Mouse (Mus musculus): ENCODE results near the gene Herpud2.
"Not testable (repeated sequence)": the region's sequence is repeated elsewhere in the genome, so short reads cannot be mapped to it uniquely, and the experiment has no call there.

Gene Herpud2

GRCm38 (mm10) chr9:25145925-25146324, 5.7 kb downstream of the Herpud2 start:
- DNase-seq (ENCODE audit: low spot score in 2 of 2), result no peak

- no peak for DNase-seq (ENCODE audit: low spot score in 2 of 2)
These were observed 7.7 kb downstream of the Herpud2 start for GRCm38 (mm10) chr9:25143950-25144349.

GRCm38 (mm10) chr9:25142988-25143387, 8.6 kb downstream of the Herpud2 start:
- DNase-seq (ENCODE audit: low spot score in 2 of 2), result no peak

DNA sequence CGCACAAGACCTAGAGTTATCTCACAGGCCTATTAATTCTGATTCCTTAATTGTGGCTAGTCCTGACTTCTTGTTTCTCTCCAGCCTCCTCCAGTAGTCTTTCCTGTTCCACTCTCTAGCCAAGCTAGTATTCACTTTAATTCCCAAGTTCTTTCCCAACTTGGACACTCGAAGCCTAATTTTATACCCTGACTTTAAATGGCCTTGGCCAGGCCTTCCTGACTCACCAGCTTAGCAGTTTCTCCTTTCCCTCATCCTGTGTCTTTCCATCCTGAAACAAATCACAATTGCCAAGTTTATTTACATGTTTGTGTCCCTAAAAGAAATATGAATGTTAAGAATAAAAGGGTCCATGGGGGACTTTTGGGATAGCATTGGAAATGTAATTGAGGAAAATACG, 9.6 kb downstream of the Herpud2 start:
- DNase-seq (ENCODE audit: low spot score in 2 of 2), result no peak

GRCm38 (mm10) chr9:25140330-25140729, 11.3 kb downstream of the Herpud2 start:
- no peak for DNase-seq (ENCODE audit: low spot score in 2 of 2)

- DNase-seq (ENCODE audit: low spot score in 2 of 2), result no peak
These were observed 12.7 kb downstream of the Herpud2 start for GRCm38 (mm10) chr9:25138900-25139299.

DNA sequence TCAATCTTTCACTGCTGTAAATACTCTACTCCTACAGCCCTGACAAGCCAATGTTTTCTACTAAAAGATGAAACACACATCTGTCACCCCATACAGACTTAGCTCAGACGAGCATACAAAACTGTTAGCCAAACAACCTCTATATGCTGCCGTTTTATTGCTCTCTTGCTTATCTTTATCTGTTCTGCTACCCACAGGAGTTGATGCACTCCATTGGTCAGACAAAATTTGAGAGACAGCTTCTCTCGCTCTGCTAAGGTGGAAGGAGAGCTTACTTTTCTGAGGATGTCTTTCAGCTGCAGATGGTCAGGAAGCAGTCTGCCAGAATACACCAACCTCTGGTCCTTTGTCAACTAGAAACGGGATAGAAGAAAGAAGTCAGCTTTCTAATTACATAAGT, 18.7 kb downstream of the Herpud2 start:
- no peak for DNase-seq (ENCODE audit: low spot score in 2 of 2)

DNA sequence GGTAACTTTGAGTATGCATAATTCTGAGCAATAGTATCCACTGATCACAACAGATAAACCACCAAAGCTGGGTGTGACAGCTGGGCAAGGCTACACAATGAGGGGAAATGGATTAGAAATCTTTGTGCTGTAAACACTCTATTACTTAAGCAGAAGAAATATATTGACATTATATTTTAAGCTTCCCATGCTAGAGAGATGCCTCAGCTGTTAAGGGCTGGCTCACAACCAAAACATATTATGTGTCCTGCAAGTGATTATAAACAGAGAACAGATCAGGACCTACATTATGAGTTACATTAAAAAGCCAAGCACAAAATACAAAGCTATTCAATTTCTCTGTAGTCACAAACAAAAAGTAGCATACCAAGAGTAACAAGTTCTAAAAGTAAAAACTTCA, 19.4 kb downstream of the Herpud2 start:
- no peak for DNase-seq (ENCODE audit: low spot score in 2 of 2)

- no peak for DNase-seq (ENCODE audit: low spot score in 2 of 2)
These were observed 27.6 kb downstream of the Herpud2 start for GRCm38 (mm10) chr9:25124048-25124447.

- not testable (repeated sequence) for DNase-seq (ENCODE audit: low spot score in 2 of 2)
These were observed 28.0 kb downstream of the Herpud2 start for GRCm38 (mm10) chr9:25123590-25123989.

DNA sequence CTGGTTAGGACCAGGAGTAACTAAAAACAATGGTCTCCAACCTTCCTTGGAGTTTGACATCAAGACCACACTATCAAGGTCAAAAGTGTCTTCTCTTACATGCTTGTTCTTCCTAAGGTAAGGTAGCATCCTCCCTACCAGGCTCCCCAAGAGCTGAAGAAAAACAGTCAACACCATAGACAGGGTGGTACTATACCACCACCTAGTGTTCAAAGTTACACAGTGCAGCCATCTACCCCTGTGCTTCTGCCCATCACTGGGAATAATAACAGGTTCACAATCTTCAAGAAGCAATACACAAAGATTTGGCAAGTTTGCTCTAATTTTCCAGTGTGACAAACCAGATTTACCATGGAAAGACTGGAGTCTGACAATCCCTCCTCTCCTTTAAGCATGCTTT, 47.0 kb downstream of the Herpud2 start:
- peak in 1 of 2 experiments; percentile 24 for DNase-seq (ENCODE audit: low spot score in 2 of 2)

GRCm38 (mm10) chr9:25102881-25103280, 48.7 kb downstream of the Herpud2 start:
- DNase-seq (ENCODE audit: low spot score in 2 of 2), result no peak

DNA sequence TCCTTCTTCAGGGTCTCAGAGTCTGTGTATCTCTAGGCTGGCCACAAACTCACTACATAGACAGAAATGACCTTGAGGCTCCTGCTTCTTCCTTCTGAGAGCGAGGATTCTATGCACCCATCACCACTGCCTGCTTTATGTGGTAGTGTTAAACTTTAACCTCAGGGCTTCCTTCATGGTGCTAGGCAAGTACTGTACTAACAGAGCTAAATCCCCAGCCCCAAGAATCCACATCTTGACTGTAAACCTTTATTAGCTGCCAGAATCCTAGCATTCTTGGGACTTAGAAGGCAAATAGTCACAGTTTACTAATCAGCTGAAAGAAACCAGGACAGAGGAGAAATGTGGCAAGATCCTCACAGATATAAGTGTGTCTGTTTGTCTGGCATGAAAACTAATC, 60.8 kb downstream of the Herpud2 start:
- no peak for DNase-seq (ENCODE audit: low spot score in 2 of 2)

- DNase-seq (ENCODE audit: low spot score in 2 of 2), result no peak
These were observed 62.5 kb downstream of the Herpud2 start, which contains the start of gene Gm10181 for GRCm38 (mm10) chr9:25089122-25089521. Gene Gm10181, plus strand, starts transcription at chr9:25089422.

GRCm38 (mm10) chr9:25076505-25076904, 75.1 kb downstream of the Herpud2 start:
- no peak for DNase-seq (ENCODE audit: low spot score in 2 of 2)

DNA sequence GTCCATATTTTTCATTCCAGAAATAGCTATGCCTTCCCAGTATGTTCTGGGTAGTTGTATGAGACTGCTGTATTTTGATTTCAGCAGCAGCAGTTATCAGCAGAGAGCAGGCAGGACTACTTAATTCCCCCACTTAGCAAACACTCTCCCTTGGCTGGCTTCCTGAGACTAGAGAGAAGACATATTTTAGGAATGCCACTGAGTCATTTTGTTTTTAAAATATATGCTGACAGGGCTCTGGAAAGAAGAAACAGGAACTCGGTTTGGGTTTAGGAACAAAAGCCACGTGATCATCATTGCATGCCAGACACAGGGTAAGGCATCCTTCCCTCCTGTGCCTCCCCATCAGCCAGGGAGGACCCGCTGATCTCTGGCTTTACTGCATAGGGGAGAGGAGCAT, 75.6 kb downstream of the Herpud2 start:
- no peak for DNase-seq (ENCODE audit: low spot score in 2 of 2)

GRCm38 (mm10) chr9:25072666-25073065, 79.0 kb downstream of the Herpud2 start:
- DNase-seq (ENCODE audit: low spot score in 2 of 2), result no peak

DNA sequence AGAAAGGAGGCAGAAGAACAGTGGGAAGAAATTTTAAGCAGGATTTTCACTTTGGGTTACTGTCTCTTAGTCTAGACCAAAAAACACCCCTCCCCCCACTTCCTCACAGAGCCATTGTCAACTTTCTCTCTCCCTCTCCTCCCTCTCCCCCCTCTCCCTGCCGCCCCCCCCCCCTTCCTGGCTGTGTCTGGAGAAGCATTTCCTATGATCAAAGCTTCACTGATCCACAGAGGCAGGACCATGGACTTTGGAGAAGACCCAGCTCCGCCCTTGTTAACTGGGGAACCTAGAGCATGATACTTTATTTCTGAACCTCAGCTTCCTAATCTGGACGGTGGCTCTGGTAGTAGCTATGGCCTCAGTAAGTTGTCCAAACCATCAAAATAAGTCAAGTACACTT, 92.9 kb downstream of the Herpud2 start:
- no peak for DNase-seq (ENCODE audit: low spot score in 2 of 2)

Data from frontal cortex, postnatal 10 days (tissue).